Mouse (Mus musculus) embryo, embryonic 11 days (tissue): Measurements from ENCODE around the gene Zfp446.

Source experiments
- DNase-seq: peaks from one replicate; pipeline ENCODE4 v3.0.0-alpha.2; 2015

The Zfp446 gene

DNA sequence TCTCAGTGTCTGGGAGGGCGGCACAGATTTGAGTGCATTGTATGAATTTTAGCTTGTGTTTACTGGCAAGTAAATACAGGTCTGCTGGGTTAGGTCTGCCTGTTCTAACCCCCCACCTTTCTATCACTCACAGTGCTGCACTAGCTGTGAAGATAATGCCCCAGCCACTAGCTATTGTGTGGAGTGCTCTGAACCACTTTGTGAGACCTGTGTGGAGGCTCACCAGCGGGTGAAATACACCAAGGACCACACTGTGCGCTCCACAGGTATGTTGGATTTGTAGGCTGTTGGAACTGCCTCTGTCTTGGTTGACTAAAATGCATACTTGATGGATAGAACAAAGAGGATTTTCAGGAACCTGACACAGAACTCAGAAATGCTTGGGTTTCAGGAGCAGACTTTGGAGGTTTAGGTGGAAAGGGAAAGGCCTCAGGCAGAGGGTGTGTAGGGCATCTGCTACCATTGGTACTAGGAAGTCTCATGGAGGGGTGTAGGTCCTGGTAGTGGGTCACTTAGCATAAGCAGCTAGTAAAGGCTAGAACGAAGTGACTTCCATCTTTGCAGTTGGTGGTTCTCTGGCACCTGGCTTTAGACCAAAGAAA lies 48.0 kb downstream of the Zfp446 start:
- no peak for DNase-seq

DNA sequence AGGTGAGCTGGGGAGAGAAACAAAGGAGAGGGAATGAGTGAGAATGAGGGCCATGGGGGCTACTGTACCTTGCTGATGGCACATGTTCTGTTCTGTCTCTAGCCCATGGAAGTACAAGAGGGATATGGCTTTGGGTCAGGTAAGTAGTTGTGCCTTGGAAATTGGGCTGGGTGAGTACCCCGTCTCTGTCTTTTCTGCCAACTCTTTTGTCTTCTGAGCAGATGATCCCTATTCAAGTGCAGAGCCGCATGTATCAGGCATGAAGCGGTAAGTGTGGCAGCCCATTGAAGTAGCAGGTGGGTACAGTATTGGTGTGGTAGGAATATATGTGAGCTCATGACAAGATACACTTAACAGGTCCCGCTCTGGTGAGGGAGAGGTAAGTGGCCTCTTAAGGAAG lies 51.3 kb downstream of the Zfp446 start:
- DNase-seq, result no peak

DNA sequence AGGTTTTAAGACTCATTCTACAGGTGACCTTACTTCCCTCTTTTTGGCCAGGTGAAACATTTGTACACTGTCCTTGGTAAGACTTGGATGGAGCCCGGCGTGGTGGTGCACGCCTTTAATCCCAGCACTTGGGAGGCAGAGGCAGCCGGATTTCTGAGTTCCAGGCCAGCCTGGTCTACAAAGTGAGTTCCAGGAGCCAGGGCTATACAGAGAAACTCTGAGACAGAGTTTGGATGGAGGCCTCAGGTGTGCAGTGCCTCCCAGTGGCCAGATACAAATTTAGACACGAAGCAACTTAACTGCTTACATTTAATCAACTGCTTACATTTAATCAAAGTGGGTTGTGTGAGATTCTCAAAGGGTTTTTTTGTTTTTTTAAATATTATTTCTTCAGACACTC lies 53.4 kb downstream of the Zfp446 start:
- DNase-seq, result peak; percentile 23

DNA sequence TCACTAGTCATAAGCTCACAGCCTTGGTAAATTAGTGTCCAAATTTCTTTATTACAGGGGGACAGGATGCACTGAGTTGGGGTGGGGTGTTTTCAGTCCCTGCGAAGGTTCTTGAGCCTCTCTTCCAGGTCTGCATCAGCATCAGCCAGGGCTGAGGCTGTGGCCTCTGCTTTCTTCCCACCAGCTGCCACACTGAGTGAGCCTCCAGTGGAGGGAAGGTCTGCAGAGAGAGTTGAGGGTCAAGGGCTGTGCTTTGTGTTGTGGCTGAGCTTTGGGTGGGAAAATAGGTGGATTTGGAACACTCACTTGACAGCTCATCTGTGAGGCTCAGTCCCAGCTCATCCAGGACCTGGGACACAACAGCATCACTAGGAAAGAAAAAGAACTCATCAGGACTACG lies 54.3 kb downstream of the Zfp446 start:
- DNase-seq, result no peak

DNA sequence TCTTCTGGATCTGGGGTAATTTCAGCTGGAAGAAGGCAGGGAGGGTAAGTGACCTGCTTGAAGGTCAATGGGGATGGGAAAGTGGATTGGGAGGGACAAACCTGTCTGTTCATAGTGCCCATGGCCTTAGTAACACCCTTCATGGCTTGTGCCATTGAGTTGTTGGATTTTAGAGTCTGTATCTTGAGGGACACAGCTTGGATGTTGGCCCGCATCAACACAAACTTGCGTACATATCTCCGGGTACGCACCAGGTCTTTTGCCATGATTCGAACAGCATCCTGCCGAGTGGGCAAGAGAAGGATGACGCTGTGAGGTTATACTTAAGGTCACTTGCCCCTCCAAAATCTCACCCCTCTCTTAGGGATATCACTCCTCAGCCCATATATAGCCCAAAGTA lies 54.9 kb downstream of the Zfp446 start:
- no peak for DNase-seq

DNA sequence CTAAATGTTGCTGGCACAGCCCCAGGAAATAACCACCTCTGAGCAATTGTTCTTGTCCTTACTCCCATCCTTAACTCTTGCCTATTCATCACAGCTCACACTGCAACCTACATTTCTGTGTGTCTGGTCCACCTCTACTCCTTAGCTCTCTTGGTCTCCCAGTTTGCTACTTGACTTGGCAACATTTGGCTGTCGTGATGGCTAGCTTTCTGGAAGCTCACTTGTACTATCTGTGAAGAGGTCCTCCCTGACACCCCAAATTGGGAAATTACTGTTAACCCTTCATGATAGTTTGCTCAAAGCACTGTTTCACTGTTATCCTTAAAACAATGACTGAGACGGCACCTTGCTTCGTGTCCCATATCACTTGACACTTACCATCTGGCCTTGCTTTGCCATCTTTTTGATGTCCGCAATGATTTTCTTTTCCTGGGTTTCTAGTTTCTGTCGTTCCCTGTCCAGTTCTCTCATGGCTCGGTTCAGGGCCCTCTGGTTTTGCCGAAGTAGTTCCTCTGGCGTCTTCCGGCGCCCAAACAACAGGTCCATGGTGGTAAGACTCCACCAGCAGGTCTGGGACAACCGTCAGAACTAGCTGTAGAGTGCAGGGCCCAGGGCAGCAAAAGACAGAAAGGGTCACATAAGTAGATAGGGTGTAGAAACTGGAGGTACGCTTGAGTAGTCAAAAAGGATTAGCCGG lies 56.0 kb downstream of the Zfp446 start:
- no peak for DNase-seq

DNA sequence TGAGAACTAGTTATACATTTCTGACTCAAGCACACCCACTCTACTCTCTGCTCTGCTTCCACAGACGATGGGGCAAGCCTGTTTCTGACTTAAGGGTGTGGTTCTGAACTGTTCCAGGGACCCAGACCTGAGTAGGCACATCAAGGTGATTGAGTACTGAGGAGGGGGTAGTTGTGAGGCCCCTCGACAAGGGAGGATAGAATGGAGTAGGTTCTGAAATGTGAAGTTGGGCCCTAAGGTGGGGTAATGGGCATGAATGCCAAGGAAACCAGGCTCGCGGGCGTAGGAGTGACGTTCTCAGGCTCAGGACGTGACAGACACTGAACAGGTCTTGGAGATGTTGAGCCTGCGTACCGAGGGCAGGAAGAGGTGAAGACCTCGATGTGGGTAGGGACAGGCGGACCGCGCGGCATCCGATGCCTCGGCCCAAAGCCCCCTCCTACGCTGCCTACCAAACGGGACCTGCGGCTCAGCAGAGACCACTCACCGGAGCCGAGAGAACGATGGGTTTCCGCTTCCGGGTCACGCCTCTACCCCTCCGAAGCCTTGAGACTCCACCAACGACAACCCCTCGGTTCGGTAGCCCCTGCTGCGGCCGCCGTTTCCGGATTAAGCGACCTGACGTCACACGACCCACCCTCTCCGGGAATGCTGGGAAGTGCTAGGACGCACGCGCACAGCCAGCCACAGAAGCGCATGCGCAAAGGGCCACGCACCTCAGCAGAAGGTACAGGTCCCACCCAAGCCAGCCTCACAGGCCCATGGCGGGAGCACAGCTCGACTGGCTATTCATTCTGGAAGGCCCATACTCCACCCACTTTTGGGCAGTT lies 56.7 kb downstream of the Zfp446 start, which contains the start of gene Chmp2a:
Gene Chmp2a (minus strand): TSS at position 660 of the 830 bp plus-strand sequence.
- peak; percentile 98 for DNase-seq
